Mouse (Mus musculus) testis, adult 2 months (tissue): ENCODE measurements at regions not wholly inside any gene's neighbourhood (a gene's known extent, or its start where the extent isn't known, plus 50 kb on each side); places are given as distances from the start of the nearest gene placed in this dataset.

Experiments used
- CTCF ChIP-seq: fragments of 200-500 bp; IDR thresholded peaks from 2 replicates; pipeline ENCODE4 v1.5.1; 2012; ENCODE audit warnings: low read depth, mild to moderate bottlenecking, inconsistent platforms, low read length, moderate library complexity; ENCODE audit not compliant: control insufficient read depth, insufficient read depth, insufficient replicate concordance
- POLR2A ChIP-seq: fragments of 200-500 bp; IDR thresholded peaks from 2 replicates; pipeline ENCODE4 v1.6.1; 2012; ENCODE audit warnings: low read depth, mild to moderate bottlenecking, inconsistent platforms, low read length, moderate library complexity; ENCODE audit not compliant: control insufficient read depth

DNA sequence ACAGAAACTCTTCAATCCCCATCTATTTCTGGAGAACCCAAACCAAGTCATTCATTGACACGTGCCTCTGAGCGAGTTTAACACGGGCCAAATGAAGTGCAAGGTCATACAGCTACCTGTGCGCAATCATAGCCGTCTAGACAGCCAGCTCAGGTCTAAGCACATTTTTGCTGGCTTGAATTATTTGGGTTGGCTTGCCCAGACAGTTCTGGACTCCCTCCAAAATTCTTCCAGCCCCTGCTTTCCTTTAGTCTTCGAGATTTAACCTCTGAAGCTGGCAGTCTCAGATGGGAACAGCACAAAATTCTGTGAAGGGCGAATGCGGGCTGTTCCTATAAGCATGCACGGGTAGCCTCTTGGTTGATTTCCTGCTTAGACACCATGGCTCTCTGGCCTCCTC is 347.1 kb downstream of the 1500009L16Rik start:
- no peak for TF ChIP-seq POLR2A
- no peak for TF ChIP-seq CTCF
